Mouse (Mus musculus) heart, postnatal 0 days (tissue): Measurements from ENCODE around the gene Pten.

Source experiments
- CTCF ChIP-seq: IDR thresholded peaks from 2 replicates; pipeline ENCODE4 v1.5.1; 2016; ENCODE audit warnings: antibody characterized with exemption, control low read depth, low read depth
- EP300 ChIP-seq: IDR thresholded peaks from 2 replicates; pipeline ENCODE4 v1.6.1; 2016; ENCODE audit warnings: antibody characterized with exemption, low read depth

DNA sequence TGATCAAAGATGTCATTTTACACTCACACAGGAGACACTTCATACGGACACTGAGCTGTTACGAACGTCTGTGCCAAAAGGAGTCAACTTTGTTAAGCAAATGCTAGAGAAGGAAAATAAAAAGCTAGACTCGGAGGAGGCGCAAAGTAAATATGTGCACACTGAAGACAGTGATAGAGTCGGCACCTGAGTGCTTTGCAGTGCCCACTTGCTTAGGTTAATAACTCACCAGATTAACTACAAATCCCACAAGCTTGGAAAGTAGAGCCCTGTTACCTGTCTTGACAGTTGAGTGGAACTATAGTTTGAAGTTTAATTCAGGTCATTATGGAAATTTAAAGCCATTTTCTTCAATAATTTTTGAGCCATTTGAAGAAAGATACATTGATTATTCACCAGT is 51.4 kb downstream of the Pten start:
- no peak for TF ChIP-seq CTCF
- no peak for TF ChIP-seq EP300
